Mouse (Mus musculus) lung, adult 2 months (tissue): ENCODE results near the gene Gm6902. TPM values are rescaled to one million over a fixed set of nuclear protein-coding genes. Genes with fewer than 3 reads are reported as not detected.
"Not testable (repeated sequence)": the region's sequence is repeated elsewhere in the genome, so short reads cannot be mapped to it uniquely, and the experiment has no call there.

Source experiments
- DNase-seq: peaks from one replicate; pipeline ENCODE4 v3.0.0; 2022
- H3K4me1 ChIP-seq: fragments of 200-500 bp; 2 replicates; pipeline ENCODE4 v1.6.1; 2011; ENCODE audit warnings: low read length; ENCODE audit not compliant: control insufficient read depth, insufficient read depth
- H3K4me3 ChIP-seq: fragments of 200-500 bp; replicated peaks from 2 replicates; pipeline ENCODE3; 2011; ENCODE audit warnings: low read depth, mild to moderate bottlenecking, control low read depth, low read length; ENCODE audit errors: extremely low read depth
- WGBS: fragments of 180-500 bp; shearing (Covaris S2); methylation state at CpG from one replicate; pipeline ENCODE4 v1.1.7; 2018; 5-methylcytosine and 5-hydroxymethylcytosine counted together
- polyA plus RNA-seq: library from polyadenylated mRNA; depleted of rRNA; stranded (reverse); fragments of >200 nt; gene quantifications from 2 replicates; pipeline ENCODE4 v1.2.3, GENCODE M21; 2012; rRNA removed

Gm6902 gene
- polyA plus RNA-seq, result not detected in 2 replicates

DNA sequence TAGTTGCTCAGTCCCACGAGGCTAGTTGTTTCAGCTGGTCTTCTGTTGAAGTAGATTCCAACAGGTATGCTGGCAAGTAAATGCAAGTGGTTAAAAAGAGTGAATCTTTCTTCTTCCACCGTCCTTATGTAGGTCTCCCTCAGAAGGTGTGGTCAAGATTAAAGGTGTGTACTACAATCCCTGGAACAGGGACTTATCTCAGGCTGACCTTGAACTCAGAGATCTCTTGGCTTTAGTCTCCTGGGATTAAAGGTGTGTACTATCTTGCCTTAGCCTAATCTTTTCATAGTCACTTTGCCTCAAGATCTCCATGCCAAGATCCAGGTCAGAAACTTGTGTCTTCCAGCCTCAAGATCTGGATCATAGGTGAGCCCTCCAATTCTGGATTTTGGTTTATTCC, at the start of gene Gm6902:
Gene Gm6902 (minus strand): TSS at position 101 of the 400 bp plus-strand sequence.
- WGBS, result no CpG with 5 or more reads among the region's 2 CpGs
- not testable (repeated sequence) for DNase-seq, H3K4me3 ChIP-seq, H3K4me1 ChIP-seq

DNA sequence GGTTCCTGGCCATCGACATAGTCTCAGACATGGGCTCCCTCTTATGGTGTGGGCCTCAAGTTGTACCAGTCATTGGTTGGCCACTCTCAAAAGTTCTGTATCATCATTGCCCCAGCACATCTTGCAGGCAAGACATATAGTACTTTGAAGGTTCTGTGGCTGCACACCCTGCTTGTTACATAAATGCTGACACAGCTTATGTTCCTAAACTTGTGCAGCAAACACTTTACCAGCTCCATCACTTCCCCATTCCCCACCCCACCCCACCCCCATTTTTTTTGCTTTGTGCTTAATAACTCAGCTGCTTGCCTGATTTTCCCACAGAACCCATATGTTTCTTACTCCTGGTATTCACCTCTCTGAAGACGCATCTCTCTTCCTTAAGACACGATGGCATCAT, 22.2 kb upstream of the Gm6902 start, which contains the start of gene Nlrp4e:
Gene Nlrp4e (plus strand): TSS at position 301 of the 400 bp plus-strand sequence.
- WGBS, result 83% methylated on average over 3 of the region's 3 CpGs
- not testable (repeated sequence) for H3K4me1 ChIP-seq, DNase-seq

DNA sequence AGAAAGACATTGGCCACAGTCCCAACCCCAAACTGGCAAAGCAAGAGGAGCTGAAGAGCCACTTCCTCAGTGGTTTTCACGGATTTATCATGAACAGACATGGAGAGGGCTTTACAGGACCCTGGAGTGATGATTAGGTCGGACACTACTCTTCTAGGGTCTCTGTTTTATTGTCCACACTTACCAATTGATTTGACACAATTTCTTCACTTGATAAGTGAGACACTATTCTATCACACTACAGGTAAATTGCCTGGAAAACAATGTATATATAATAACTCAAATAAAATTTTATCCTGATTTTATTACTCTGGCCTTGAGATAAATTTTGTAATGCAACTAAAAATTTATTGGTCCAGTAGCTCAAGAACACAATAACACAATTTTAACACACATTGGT, 27.1 kb downstream of the Gm6902 start, which contains the start of gene Vmn1r166:
Gene Vmn1r166 (minus strand): TSS at position 101 of the 400 bp plus-strand sequence.
- no CpG with 5 or more reads among the region's 2 CpGs for WGBS
- H3K4me3 ChIP-seq, DNase-seq, H3K4me1 ChIP-seq: not testable (repeated sequence)

More for the DNA sequence above, 22.2 kb upstream of the Gm6902 start, which contains the start of gene Nlrp4e:
- not testable (repeated sequence) for H3K4me3 ChIP-seq

Other genes with a start within 250 kb of the Gm6902 start
- not detected in 2 replicates for gene Vmn1r163, start 223.4 kb downstream of the Gm6902 start, polyA plus RNA-seq
- not detected in 2 replicates for gene Gm8720, start 211.4 kb downstream of the Gm6902 start, polyA plus RNA-seq
- not detected in 2 replicates for gene Gm10662, start 134.4 kb downstream of the Gm6902 start, polyA plus RNA-seq
- gene Vmn1r165, start 61.6 kb downstream of the Gm6902 start, polyA plus RNA-seq, result not detected in 2 replicates
- gene Vmn1r166, start 27.2 kb downstream of the Gm6902 start, polyA plus RNA-seq, result not detected in 2 replicates
- not detected in 2 replicates for gene Nlrp4e, start 22.3 kb upstream of the Gm6902 start, polyA plus RNA-seq
- not detected in 2 replicates for gene Nlrp5, start 107.0 kb upstream of the Gm6902 start, polyA plus RNA-seq
- not detected in 2 replicates for gene Vmn1r167, start 228.3 kb upstream of the Gm6902 start, polyA plus RNA-seq